Mouse (Mus musculus) erythroblast, embryonic 14.5 days (primary cell): ENCODE measurements around the gene Cacna1c. TPM values are rescaled to one million over a fixed set of nuclear protein-coding genes. Genes with fewer than 3 reads are reported as not detected.

Experiments
- H3K27me3 ChIP-seq: 2 replicates; pipeline ENCODE4 v1.6.1; 2012; ENCODE audit warnings: inconsistent platforms; ENCODE audit not compliant: control insufficient read depth
- H3K36me3 ChIP-seq: 2 replicates; pipeline ENCODE4 v1.6.1; 2012; ENCODE audit warnings: mild to moderate bottlenecking, inconsistent platforms; ENCODE audit not compliant: control insufficient read depth
- H3K4me1 ChIP-seq: 2 replicates; pipeline ENCODE4 v1.6.1; 2012; ENCODE audit warnings: inconsistent platforms; ENCODE audit not compliant: control insufficient read depth
- H3K4me3 ChIP-seq: replicated peaks from 2 replicates; pipeline ENCODE3; 2012; ENCODE audit warnings: moderate library complexity, mild to moderate bottlenecking, inconsistent platforms
- H3K9me3 ChIP-seq: 2 replicates; pipeline ENCODE4 v1.6.1; 2012; ENCODE audit warnings: low read length, inconsistent platforms, mixed read lengths; ENCODE audit not compliant: control insufficient read depth
- GATA1 ChIP-seq: IDR thresholded peaks from 2 replicates; pipeline ENCODE4 v1.6.1; 2012; ENCODE audit warnings: low read length, inconsistent platforms, mixed read lengths
- TAL1 ChIP-seq: IDR thresholded peaks from 3 replicates; pipeline ENCODE4 v1.6.1; 2012; ENCODE audit warnings: low read length, inconsistent platforms, mixed read lengths
- polyA plus RNA-seq: library from polyadenylated mRNA; stranded (reverse); fragments of >175 nt; gene quantifications from 2 replicates; pipeline ENCODE4 v1.2.3, GENCODE M21; 2012

The Cacna1c gene
- polyA plus RNA-seq, 1 experiment, result 0.14 TPM

DNA sequence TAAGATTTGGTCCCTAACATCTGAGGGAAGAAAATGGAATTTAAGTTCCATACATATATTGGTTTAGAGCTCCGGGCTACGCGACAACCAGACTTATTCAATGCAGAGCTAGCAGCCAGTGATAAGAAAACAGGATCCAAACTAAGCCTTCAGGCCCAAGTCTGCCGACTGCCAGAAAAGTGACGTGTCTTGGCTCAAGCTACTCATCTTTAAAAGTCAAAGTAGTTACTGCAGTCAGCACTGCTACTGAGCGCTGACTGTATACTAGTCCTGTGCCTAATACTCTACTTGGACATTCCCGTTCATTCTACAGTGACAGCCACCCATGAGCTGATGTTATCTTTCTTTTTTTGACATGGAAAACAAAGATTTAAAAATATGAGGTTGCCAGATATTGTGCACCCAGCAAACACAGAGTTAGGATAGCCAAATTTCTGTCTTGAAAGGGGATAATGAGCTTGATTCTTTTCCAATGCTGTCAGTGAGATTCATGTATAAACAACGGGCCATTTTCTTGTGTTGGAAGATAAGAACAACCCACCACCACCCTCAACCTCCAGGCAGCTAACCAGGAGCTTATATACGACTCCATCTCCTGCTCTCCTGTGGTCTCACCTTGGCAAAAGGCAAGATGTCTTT is 456.1 kb downstream of the Cacna1c start:
- Histone ChIP-seq H3K27me3 (no peaks in the 10 kb centered on the region), H3K4me3 (no peak overlapping the region), H3K36me3 (no peaks in the 10 kb centered on the region), H3K9me3 (no peaks in the 10 kb centered on the region), H3K4me1 (peaks cover 26% of the 10 kb centered on the region)
- no peak for TF ChIP-seq GATA1
- TF ChIP-seq TAL1, result no peak

DNA sequence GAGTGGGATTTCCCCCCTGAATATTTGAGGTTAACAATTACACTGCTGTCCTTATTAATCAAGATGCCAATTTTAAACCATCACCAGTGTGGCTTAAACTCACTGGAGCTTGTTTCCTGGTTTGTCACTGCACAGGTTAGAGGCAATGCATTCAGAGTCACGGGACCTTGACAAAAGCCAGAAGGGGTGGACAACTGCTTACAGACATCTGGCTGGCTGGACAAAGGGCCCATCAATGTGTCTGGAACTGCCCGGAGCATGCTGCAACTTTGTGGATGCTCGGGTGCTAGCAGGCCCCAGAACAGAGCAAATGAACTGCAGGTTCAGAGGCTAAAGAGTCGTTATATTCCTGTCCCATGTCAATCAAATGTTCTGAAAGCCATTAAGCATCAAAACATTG is 456.9 kb downstream of the Cacna1c start:
- Histone ChIP-seq H3K4me3 (no peak overlapping the region), H3K36me3 (no peaks in the 10 kb centered on the region), H3K4me1 (peaks cover 23% of the 10 kb centered on the region), H3K27me3 (no peaks in the 10 kb centered on the region), H3K9me3 (no peaks in the 10 kb centered on the region)
- TF ChIP-seq TAL1 (no peak), GATA1 (no peak)

DNA sequence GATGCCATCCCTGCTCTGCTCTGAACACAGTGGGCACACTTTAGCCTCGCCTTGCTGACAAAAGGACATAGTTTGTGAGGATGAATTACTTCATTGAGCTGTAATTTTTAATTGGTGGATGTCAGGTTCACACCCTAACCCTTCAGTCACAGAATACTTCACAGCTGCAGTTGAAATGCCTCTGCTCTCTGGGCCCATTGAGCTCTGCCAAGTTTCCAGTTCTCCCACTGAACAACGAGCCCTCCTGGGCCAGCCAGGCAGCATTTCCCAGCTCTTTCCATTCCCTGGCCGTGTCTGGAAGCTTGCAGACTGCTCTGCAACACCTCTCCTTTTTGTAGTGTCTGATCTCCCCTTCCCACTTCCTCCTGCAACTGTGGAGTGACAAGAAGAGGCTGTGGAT is 457.6 kb downstream of the Cacna1c start:
- TF ChIP-seq GATA1 (no peak), TAL1 (no peak)
- Histone ChIP-seq H3K4me1 (peaks cover 21% of the 10 kb centered on the region), H3K4me3 (no peak overlapping the region), H3K36me3 (no peaks in the 10 kb centered on the region), H3K9me3 (no peaks in the 10 kb centered on the region), H3K27me3 (no peaks in the 10 kb centered on the region)

DNA sequence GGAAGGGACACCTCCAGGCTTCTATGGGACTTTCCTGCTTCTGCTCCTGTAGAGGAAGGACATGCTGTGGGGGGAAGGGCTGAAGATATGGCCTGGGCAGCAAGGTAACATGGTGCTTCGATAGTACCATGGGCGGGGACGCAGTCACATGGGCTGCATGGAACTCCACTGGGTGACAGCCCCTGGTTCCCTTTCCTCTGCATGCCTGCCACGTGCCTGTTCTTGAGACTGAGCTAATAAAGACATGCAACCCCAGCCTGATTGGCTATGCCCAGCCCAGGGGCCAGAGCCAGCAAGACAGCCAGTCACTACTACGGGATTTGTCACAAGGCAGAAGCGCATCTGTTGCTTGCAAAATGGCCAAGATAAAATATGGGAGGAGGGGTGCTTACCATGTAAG is 459.1 kb downstream of the Cacna1c start:
- no peak for TF ChIP-seq TAL1
- no peak for TF ChIP-seq GATA1
- H3K9me3 ChIP-seq, result no peaks in the 10 kb centered on the region
- no peaks in the 10 kb centered on the region for H3K36me3 ChIP-seq
- no peaks in the 10 kb centered on the region for H3K27me3 ChIP-seq
- H3K4me3 ChIP-seq, result no peak overlapping the region
- peaks cover 21% of the 10 kb centered on the region for H3K4me1 ChIP-seq

- Histone ChIP-seq H3K27me3 (no peaks in the 10 kb centered on the region), H3K4me1 (peaks cover 21% of the 10 kb centered on the region), H3K4me3 (no peak overlapping the region), H3K9me3 (no peaks in the 10 kb centered on the region), H3K36me3 (no peaks in the 10 kb centered on the region)
- TF ChIP-seq GATA1 (no peak), TAL1 (no peak)
Measured at GRCm38 (mm10) chr6:118736491-118736890, 459.7 kb downstream of the Cacna1c start.

GRCm38 (mm10) chr6:118735145-118735544 is 461.1 kb downstream of the Cacna1c start:
- no peak overlapping the region for H3K4me3 ChIP-seq
- peaks cover 18% of the 10 kb centered on the region for H3K4me1 ChIP-seq
- TF ChIP-seq TAL1, result no peak
- no peak for TF ChIP-seq GATA1
- no peaks in the 10 kb centered on the region for H3K27me3 ChIP-seq
- H3K36me3 ChIP-seq, result no peaks in the 10 kb centered on the region
- H3K9me3 ChIP-seq, result no peaks in the 10 kb centered on the region

DNA sequence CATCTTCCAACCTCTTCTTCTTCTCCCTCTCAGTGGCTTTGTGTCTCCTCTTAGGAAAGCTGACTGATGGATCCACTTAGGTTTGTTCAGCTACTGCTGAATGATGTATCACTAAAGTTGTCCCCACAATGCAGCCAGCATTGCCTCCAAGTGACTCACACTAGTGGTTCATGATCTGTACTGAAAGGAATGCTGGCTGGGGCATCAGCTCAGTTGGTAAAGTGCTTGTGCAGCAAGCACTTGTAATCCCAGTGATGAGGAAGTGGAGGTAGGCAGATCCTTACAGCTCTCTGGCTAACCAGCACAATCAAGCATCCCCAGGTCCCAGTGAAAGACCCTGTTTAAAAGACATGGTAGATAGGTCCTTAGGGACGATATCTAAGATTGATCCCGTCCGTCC is 464.3 kb downstream of the Cacna1c start:
- Histone ChIP-seq H3K27me3 (no peaks in the 10 kb centered on the region), H3K36me3 (no peaks in the 10 kb centered on the region), H3K9me3 (no peaks in the 10 kb centered on the region), H3K4me3 (no peak overlapping the region), H3K4me1 (peaks cover 16% of the 10 kb centered on the region)
- TF ChIP-seq GATA1 (no peak), TAL1 (no peak)

DNA sequence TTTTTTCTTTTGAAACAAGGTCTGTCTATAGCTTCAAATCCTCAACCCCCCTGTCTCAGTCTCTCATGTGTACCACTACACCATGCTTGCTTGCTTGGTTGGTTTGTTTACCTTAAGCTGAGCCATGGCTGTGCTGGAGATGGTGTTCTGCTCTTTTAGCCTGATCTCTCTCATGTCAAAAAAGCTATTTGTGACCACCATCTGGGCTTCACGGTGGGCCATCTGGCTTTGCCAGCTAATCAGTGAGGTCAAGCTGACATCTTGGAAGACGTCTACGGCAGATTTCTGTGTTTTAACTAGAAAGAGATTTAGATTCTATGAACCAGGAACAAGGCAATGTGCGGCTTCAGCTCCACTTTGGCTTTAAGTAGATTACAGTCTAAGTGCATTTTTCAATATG is 471.3 kb downstream of the Cacna1c start:
- TF ChIP-seq GATA1 (no peak), TAL1 (no peak)
- no peaks in the 10 kb centered on the region for H3K27me3 ChIP-seq
- H3K4me3 ChIP-seq, result no peak overlapping the region
- no peaks in the 10 kb centered on the region for H3K9me3 ChIP-seq
- no peaks in the 10 kb centered on the region for H3K36me3 ChIP-seq
- H3K4me1 ChIP-seq, result peaks cover 6% of the 10 kb centered on the region

- Histone ChIP-seq H3K4me1 (peaks cover 6% of the 10 kb centered on the region), H3K9me3 (no peaks in the 10 kb centered on the region), H3K4me3 (no peak overlapping the region), H3K27me3 (no peaks in the 10 kb centered on the region), H3K36me3 (no peaks in the 10 kb centered on the region)
- TF ChIP-seq GATA1, result no peak
Measured at GRCm38 (mm10) chr6:118724388-118724787, 471.8 kb downstream of the Cacna1c start.

DNA sequence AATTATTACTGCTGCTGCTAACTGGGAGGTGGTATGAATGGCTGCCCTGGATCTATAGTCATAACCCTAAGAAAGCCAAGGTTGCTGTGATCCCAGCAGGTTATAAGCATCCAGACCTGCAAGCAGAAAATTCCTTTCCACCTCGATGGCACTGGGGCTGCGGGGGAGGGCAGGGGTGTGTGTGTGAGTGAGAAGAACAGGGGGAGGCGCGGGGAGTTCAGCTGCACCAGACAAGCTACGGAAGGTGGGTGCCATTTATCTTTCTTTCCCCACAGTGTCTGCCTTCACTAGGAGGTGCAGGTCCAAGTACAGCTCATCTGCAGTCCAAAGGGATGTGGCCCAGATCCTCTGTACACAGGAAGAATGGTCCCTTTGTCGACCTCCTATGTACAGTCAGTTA is 473.9 kb downstream of the Cacna1c start:
- Histone ChIP-seq H3K4me3 (no peak overlapping the region), H3K4me1 (no peaks in the 10 kb centered on the region), H3K9me3 (no peaks in the 10 kb centered on the region), H3K27me3 (no peaks in the 10 kb centered on the region), H3K36me3 (no peaks in the 10 kb centered on the region)
- TF ChIP-seq TAL1, result no peak
- no peak for TF ChIP-seq GATA1
